Mouse (Mus musculus) midbrain, postnatal 0 days (tissue): ENCODE results near the gene Slco2a1. TPM values are rescaled to one million over a fixed set of nuclear protein-coding genes. Genes with fewer than 3 reads are reported as not detected.

Experiments
- ATAC-seq: fragments of 200-750 bp; cut with Nextera tagmentation; 2 replicates; pipeline ENCODE4 v1.8.0; 2017; ENCODE audit warnings: moderate number of reproducible peaks, mild to moderate bottlenecking, moderate TSS enrichment, moderate library complexity; ENCODE audit not compliant: low FRiP score
- DNase-seq: peaks from one replicate; pipeline ENCODE4 v3.0.0-alpha.2; 2015; ENCODE audit warnings: low spot score
- H3K27ac ChIP-seq: fragments of 300-500 bp; sonication (generic); 2 replicates; pipeline ENCODE4 v1.5.1; 2014; ENCODE audit warnings: low read depth, mild to moderate bottlenecking, low read length, mixed read lengths
- H3K27me3 ChIP-seq: fragments of 300-500 bp; sonication (generic); 2 replicates; pipeline ENCODE4 v1.6.1; 2014; ENCODE audit warnings: low read length, control low read depth, mixed read lengths; ENCODE audit not compliant: insufficient read depth
- H3K36me3 ChIP-seq: fragments of 300-500 bp; sonication (generic); 2 replicates; pipeline ENCODE4 v1.6.1; 2014; ENCODE audit warnings: low read length, control low read depth, mixed read lengths; ENCODE audit not compliant: insufficient read depth
- H3K4me1 ChIP-seq: fragments of 300-500 bp; sonication (generic); 2 replicates; pipeline ENCODE4 v1.6.1; 2014; ENCODE audit warnings: mild to moderate bottlenecking, control low read depth, antibody characterized with exemption, low read length, mixed read lengths; ENCODE audit not compliant: insufficient read depth
- H3K4me2 ChIP-seq: fragments of 300-500 bp; sonication (generic); 2 replicates; pipeline ENCODE4 v1.6.1; 2014; ENCODE audit warnings: low read depth, mild to moderate bottlenecking, low read length, mixed read lengths; ENCODE audit not compliant: poor library complexity, severe bottlenecking
- H3K4me3 ChIP-seq: fragments of 300-500 bp; sonication (generic); 2 replicates; pipeline ENCODE4 v1.5.1; 2014; ENCODE audit warnings: low read depth, mild to moderate bottlenecking, low read length, moderate library complexity
- H3K9ac ChIP-seq: fragments of 300-500 bp; sonication (generic); replicated peaks from 2 replicates; pipeline ENCODE4 v1.6.1; 2014; ENCODE audit warnings: mild to moderate bottlenecking, low read length, moderate library complexity, mixed read lengths; ENCODE audit not compliant: poor library complexity, severe bottlenecking
- H3K9me3 ChIP-seq: fragments of 300-500 bp; sonication (generic); 2 replicates; pipeline ENCODE4 v1.6.1; 2016; ENCODE audit warnings: low read length, control low read depth
- CTCF ChIP-seq: IDR thresholded peaks from 2 replicates; pipeline ENCODE4 v1.5.1; 2016; ENCODE audit warnings: antibody characterized with exemption, mild to moderate bottlenecking
- WGBS: fragments of 180-500 bp; shearing (Covaris S2); extraction: QIAGEN DNeasy Blood & Tissue Kit; methylation state at CpG from one replicate; pipeline ENCODE4 v1.1.7; 2014; 5-methylcytosine and 5-hydroxymethylcytosine counted together
- polyA plus RNA-seq: library from polyadenylated mRNA; unstranded; fragments of >200 nt; fragmentation: Nextera tagmentation; extraction: Ambion mirVana; gene quantifications from 2 replicates; pipeline ENCODE4 v1.2.1, GENCODE M21; 2015
- total RNA-seq: library from RNA; depleted of rRNA; stranded (reverse); fragments of >200 nt; gene quantifications from 2 replicates; pipeline ENCODE4 v1.2.3, GENCODE M21; 2014

Slco2a1 gene
- total and polyA plus RNA-seq, 2 experiments from 2014 or later = 4.2 to 9.3 TPM

DNA sequence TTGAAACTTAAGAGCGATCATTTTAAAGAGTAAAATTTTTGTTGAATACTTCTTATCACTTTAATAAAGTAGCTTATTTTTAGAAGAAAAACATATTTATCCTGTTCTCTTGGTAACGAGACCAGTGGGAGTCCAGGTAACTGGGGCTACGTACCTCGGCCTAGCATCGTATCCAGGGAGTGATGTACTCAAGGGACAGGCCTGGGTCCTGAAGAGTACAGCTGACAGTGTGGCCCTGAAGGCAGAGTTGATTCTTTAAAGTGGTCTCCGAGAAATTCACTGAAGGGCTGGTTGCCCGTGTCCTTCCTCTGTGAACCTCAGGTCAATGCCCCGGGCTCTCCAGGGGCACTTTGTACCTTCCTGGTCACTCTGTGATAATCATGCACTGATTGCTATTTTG, 129.4 kb downstream of the Slco2a1 start:
- Histone ChIP-seq H3K27ac (no peak overlapping the region), H3K4me2 (no peak overlapping the region), H3K9me3 (no peaks in the 10 kb centered on the region), H3K4me3 (no peak overlapping the region), H3K4me1 (peaks cover 22% of the 10 kb centered on the region; the same call in 1 of the 2 replicates), H3K27me3 (no peaks in the 10 kb centered on the region), H3K9ac (no peak overlapping the region), H3K36me3 (0 out of 2 replicates have a peak, but pooled peaks cover 4% of the 10 kb centered on the region)
- 59% methylated on average over 8 of the region's 8 CpGs for WGBS
- ATAC-seq (no peak), DNase-seq (no peak)
- no peak for TF ChIP-seq CTCF

DNA sequence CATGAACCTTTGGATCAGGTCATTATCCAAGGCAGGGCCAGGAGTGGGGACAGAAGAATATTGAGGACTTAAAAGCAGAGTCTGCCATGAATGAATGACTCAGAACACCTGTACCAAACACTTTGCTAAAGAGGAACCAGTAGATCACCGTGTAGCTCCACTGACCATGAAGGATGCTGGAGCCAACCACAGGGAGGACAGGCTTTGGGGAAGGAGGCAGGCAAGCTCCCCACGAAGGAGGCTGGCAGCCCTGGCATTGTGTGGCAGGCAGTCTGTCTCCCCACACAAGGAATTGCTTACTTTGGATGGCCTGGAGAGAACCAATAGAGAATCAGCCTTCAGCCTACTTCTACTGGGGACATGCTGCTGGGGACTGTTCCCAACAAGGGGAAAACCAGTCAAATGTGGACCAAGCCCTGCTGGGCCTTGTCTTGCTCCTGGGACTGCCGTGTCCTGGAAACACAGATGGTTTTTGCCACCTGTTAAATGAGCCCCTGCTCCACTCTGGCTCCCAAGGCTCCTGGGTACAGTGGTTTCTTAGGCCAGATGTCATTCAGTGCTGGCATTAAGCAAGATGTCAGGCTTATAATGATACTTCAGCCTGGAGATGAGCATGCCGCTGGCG, 130.3 kb downstream of the Slco2a1 start:
- DNase-seq = no peak
- Histone ChIP-seq H3K4me2 (no peak overlapping the region), H3K4me3 (no peak overlapping the region), H3K9me3 (no peaks in the 10 kb centered on the region), H3K9ac (no peak overlapping the region), H3K4me1 (peaks cover 16% of the 10 kb centered on the region; the same call in 1 of the 2 replicates), H3K36me3 (0 out of 2 replicates have a peak, but pooled peaks cover 4% of the 10 kb centered on the region), H3K27me3 (no peaks in the 10 kb centered on the region), H3K27ac (no peak overlapping the region)
- WGBS = 81% methylated on average over 5 of the region's 5 CpGs
- no peak for ATAC-seq
- no peak for TF ChIP-seq CTCF

DNA sequence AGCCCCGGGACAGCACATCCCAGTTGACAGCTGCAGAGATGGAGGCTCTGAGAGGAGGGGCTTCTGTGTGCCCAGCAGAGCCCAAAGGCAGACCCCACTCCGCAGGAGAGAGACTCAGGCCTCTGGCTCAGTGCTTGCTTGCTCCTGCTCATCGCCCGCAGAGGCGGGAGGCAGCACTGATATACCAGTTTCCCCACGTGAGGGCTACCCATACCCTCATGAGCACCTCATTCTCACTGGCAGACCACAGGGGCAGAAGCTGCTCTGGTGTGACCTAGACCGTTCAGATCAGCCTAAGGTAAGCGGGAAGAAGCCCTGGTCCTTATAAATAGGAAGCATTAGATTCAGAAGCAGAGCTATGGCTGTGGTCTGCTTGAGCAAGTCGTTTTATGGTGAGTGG, 131.3 kb downstream of the Slco2a1 start:
- no peak for ATAC-seq
- H3K27ac ChIP-seq = no peak overlapping the region; the same call in 1 of the 2 replicates
- peaks cover 9% of the 10 kb centered on the region; the same call in 1 of the 2 replicates for H3K4me1 ChIP-seq

DNA sequence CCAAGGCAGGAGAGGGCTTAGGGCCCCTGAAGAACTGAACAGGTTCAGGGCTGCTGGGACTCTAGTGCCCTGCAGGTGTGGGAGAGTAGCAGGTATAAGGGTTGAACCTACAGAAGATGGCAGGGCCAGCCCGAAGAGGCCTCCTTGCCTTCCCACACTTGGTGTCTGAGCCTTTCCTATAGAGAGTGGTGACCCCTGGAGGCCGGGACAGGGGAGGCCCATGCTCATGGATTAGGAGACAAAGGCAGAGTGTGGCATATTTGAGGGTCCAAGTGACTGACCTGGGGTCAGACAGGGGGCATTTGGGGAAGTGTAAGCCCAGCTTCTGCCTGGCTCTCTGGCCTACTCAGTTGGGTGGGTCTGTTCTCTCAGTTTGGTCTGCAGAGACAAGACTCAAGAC, 131.7 kb downstream of the Slco2a1 start:
- no peak overlapping the region for H3K9ac ChIP-seq
- peaks cover 6% of the 10 kb centered on the region; the same call in 1 of the 2 replicates for H3K4me1 ChIP-seq
- peak; percentile 14; the same call in 1 of the 2 replicates for TF ChIP-seq CTCF
- 0 out of 2 replicates have a peak, but pooled peaks cover 4% of the 10 kb centered on the region for H3K36me3 ChIP-seq
- H3K4me3 ChIP-seq = no peak overlapping the region
- H3K27me3 ChIP-seq = no peaks in the 10 kb centered on the region
- ATAC-seq = no peak
- WGBS = 45% methylated on average over 2 of the region's 2 CpGs
- H3K4me2 ChIP-seq = no peak overlapping the region
- H3K9me3 ChIP-seq = no peaks in the 10 kb centered on the region
- no peak overlapping the region for H3K27ac ChIP-seq
- DNase-seq = no peak

More for the DNA sequence above, 131.3 kb downstream of the Slco2a1 start:
- Histone ChIP-seq H3K4me2 (no peak overlapping the region), H3K4me3 (no peak overlapping the region), H3K36me3 (0 out of 2 replicates have a peak, but pooled peaks cover 4% of the 10 kb centered on the region), H3K9me3 (no peaks in the 10 kb centered on the region), H3K27me3 (no peaks in the 10 kb centered on the region), H3K9ac (no peak overlapping the region)
- 78% methylated on average over 9 of the region's 9 CpGs for WGBS
- DNase-seq = no peak
- no peak for TF ChIP-seq CTCF

DNA sequence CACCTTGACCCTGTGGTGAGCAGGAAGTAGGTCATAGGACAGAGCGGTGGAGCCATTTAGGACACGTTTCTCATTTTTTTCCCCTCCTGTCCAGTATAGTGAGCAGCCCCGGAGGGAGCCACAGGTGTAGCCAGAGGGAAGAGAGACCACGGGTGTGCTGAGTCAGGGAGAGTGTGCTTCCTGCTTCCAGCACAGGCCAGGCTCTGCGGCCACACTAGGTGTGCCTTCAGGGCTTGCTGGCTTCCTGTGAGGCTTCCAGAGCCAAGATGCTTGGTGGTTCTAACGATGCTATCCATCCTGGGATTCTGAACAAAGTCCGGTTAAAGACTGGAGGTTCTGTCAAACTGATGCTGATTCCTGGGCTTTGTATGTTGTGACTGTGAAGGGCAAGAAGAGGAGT, 133.0 kb downstream of the Slco2a1 start:
- no peak for TF ChIP-seq CTCF
- no peak for ATAC-seq

DNA sequence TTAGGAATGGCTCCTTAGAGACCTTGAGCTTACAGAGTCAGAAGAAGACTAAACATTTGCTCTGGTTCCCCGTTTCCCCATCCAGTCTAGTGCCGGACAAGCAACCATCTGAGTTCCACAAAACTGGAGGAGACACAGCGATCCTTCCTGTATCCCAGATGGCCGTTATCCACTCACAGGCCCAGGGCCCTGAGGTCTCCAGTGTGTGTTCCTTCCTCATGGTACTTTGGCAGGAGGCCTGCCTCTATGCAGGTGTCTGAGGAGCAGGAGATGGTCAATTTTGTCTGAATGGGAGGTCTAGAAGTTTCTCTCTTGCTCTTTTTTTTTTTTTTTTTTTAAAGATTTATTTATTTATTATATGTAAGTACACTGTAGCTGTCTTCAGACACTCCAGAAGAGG, 136.2 kb downstream of the Slco2a1 start:
- no peaks in the 10 kb centered on the region for H3K4me1 ChIP-seq
- no peaks in the 10 kb centered on the region for H3K9me3 ChIP-seq
- H3K4me2 ChIP-seq = no peak overlapping the region
- H3K36me3 ChIP-seq = 0 out of 2 replicates have a peak, but pooled peaks cover 2% of the 10 kb centered on the region
- H3K27me3 ChIP-seq = no peaks in the 10 kb centered on the region
- no peak for TF ChIP-seq CTCF
- H3K4me3 ChIP-seq = no peak overlapping the region
- H3K9ac ChIP-seq = no peak overlapping the region
- ATAC-seq (no peak), DNase-seq (no peak)
- H3K27ac ChIP-seq = no peak overlapping the region
- 94% methylated on average over 4 of the region's 4 CpGs for WGBS

More for the DNA sequence above, 133.0 kb downstream of the Slco2a1 start:
- H3K9me3 ChIP-seq = no peaks in the 10 kb centered on the region
- WGBS = 88% methylated on average over 7 of the region's 7 CpGs
- no peak overlapping the region for H3K9ac ChIP-seq
- DNase-seq = no peak
- no peak overlapping the region for H3K27ac ChIP-seq
- no peak overlapping the region for H3K4me3 ChIP-seq
- H3K4me1 ChIP-seq = 0 out of 2 replicates have a peak, but pooled peaks cover 3% of the 10 kb centered on the region
- 0 out of 2 replicates have a peak, but pooled peaks cover 4% of the 10 kb centered on the region for H3K36me3 ChIP-seq
- no peak overlapping the region for H3K4me2 ChIP-seq
- no peaks in the 10 kb centered on the region for H3K27me3 ChIP-seq
